Mouse (Mus musculus) heart, embryonic 12.5 days (tissue): ENCODE measurements at regions not wholly inside any gene's neighbourhood (a gene's known extent, or its start where the extent isn't known, plus 50 kb on each side); places are given as distances from the start of the nearest gene placed in this dataset.
A peak's percentile ranks its signal among the peaks of the same experiment; 100 is the strongest.

Source experiments
- ATAC-seq: fragments of 200-750 bp; cut with Nextera tagmentation; 2 replicates; pipeline ENCODE4 v1.8.0; 2017; ENCODE audit warnings: moderate TSS enrichment, moderate library complexity; ENCODE audit not compliant: insufficient number of reproducible peaks, low FRiP score
- H3K27ac ChIP-seq: fragments of 300-500 bp; sonication (generic); 2 replicates; pipeline ENCODE4 v1.5.1; 2016; ENCODE audit warnings: mild to moderate bottlenecking, moderate library complexity; ENCODE audit not compliant: poor library complexity, severe bottlenecking
- H3K27me3 ChIP-seq: fragments of 300-500 bp; sonication (generic); replicated peaks from 2 replicates; pipeline ENCODE4 v1.6.1; 2016; ENCODE audit warnings: mild to moderate bottlenecking, moderate library complexity
- H3K36me3 ChIP-seq: fragments of 300-500 bp; sonication (generic); 2 replicates; pipeline ENCODE4 v1.6.1; 2016; ENCODE audit warnings: mild to moderate bottlenecking, moderate library complexity
- H3K4me1 ChIP-seq: fragments of 300-500 bp; sonication (generic); replicated peaks from 2 replicates; pipeline ENCODE4 v1.6.1; 2016; ENCODE audit warnings: mild to moderate bottlenecking
- H3K4me2 ChIP-seq: fragments of 300-500 bp; sonication (generic); 2 replicates; pipeline ENCODE4 v1.6.1; 2016; ENCODE audit warnings: mild to moderate bottlenecking, moderate library complexity
- H3K4me3 ChIP-seq: fragments of 300-500 bp; sonication (generic); 2 replicates; pipeline ENCODE4 v1.5.1; 2016; ENCODE audit warnings: mild to moderate bottlenecking
- H3K9ac ChIP-seq: fragments of 300-500 bp; sonication (generic); 2 replicates; pipeline ENCODE4 v1.6.1; 2016; ENCODE audit warnings: mild to moderate bottlenecking, moderate library complexity
- H3K9me3 ChIP-seq: fragments of 300-500 bp; sonication (generic); replicated peaks from 2 replicates; pipeline ENCODE4 v1.6.1; 2016; ENCODE audit warnings: mild to moderate bottlenecking, moderate library complexity
- WGBS: fragments of 180-500 bp; shearing (Covaris S2); methylation state at CpG from one replicate; pipeline ENCODE4 v1.1.7; 2016; 5-methylcytosine and 5-hydroxymethylcytosine counted together

GRCm38 (mm10) chr3:66646251-66646650, 334.9 kb upstream of the Rsrc1 start:
- no peak for ATAC-seq
- H3K36me3 ChIP-seq = no peaks in the 10 kb centered on the region
- H3K27me3 ChIP-seq = no peaks in the 10 kb centered on the region
- H3K27ac ChIP-seq = no peak overlapping the region
- no peaks in the 10 kb centered on the region for H3K4me1 ChIP-seq
- H3K9ac ChIP-seq = no peak overlapping the region
- no peak overlapping the region for H3K4me2 ChIP-seq
- H3K9me3 ChIP-seq = no peaks in the 10 kb centered on the region
- H3K4me3 ChIP-seq = no peak overlapping the region
- 31% methylated on average over 4 of the region's 4 CpGs for WGBS

GRCm38 (mm10) chr3:66649271-66649670, 331.9 kb upstream of the Rsrc1 start:
- H3K27me3 ChIP-seq = no peaks in the 10 kb centered on the region
- no peak overlapping the region for H3K27ac ChIP-seq
- no peak overlapping the region for H3K4me2 ChIP-seq
- H3K9ac ChIP-seq = no peak overlapping the region
- no peaks in the 10 kb centered on the region for H3K9me3 ChIP-seq
- H3K4me3 ChIP-seq = no peak overlapping the region
- 80% methylated on average over 4 of the region's 4 CpGs for WGBS
- no peak for ATAC-seq
- H3K4me1 ChIP-seq = peaks cover 9% of the 10 kb centered on the region; the same call in 1 of the 2 replicates
- no peaks in the 10 kb centered on the region for H3K36me3 ChIP-seq

- no peaks in the 10 kb centered on the region for H3K9me3 ChIP-seq
- H3K4me3 ChIP-seq = no peak overlapping the region
- H3K27me3 ChIP-seq = no peaks in the 10 kb centered on the region
- ATAC-seq = no peak
- 70% methylated on average over 15 of the region's 15 CpGs for WGBS
- no peak overlapping the region for H3K27ac ChIP-seq
- H3K4me2 ChIP-seq = no peak overlapping the region
- H3K9ac ChIP-seq = no peak overlapping the region
- H3K4me1 ChIP-seq = peaks cover 17% of the 10 kb centered on the region
- no peaks in the 10 kb centered on the region for H3K36me3 ChIP-seq
Measured at GRCm38 (mm10) chr3:66650076-66650748, 331.0 kb upstream of the Rsrc1 start.

- no peak overlapping the region for H3K27ac ChIP-seq
- no peak overlapping the region; the same call in 1 of the 2 replicates for H3K9ac ChIP-seq
- peaks cover 20% of the 10 kb centered on the region for H3K4me1 ChIP-seq
- H3K4me2 ChIP-seq = no peak overlapping the region
- H3K4me3 ChIP-seq = no peak overlapping the region
- ATAC-seq = no peak
- H3K27me3 ChIP-seq = no peaks in the 10 kb centered on the region
- 60% methylated on average over 16 of the region's 16 CpGs for WGBS
- no peaks in the 10 kb centered on the region for H3K9me3 ChIP-seq
- no peaks in the 10 kb centered on the region for H3K36me3 ChIP-seq
Measured at GRCm38 (mm10) chr3:66650749-66651472, 330.3 kb upstream of the Rsrc1 start.

GRCm38 (mm10) chr3:66652139-66652846, 328.9 kb upstream of the Rsrc1 start:
- Histone ChIP-seq H3K27ac (no peak overlapping the region), H3K4me3 (no peak overlapping the region), H3K36me3 (no peaks in the 10 kb centered on the region), H3K9me3 (no peaks in the 10 kb centered on the region), H3K9ac (no peak overlapping the region), H3K4me1 (peaks cover 31% of the 10 kb centered on the region), H3K27me3 (no peaks in the 10 kb centered on the region), H3K4me2 (0 out of 2 replicates have a peak overlapping the region, but pooled peaks have one; percentile 5)
- 65% methylated on average over 7 of the region's 7 CpGs for WGBS
- ATAC-seq = no peak

- Histone ChIP-seq H3K4me3 (no peak overlapping the region), H3K4me2 (no peak overlapping the region), H3K9ac (no peak overlapping the region), H3K27me3 (no peaks in the 10 kb centered on the region), H3K9me3 (no peaks in the 10 kb centered on the region), H3K4me1 (peaks cover 33% of the 10 kb centered on the region), H3K36me3 (no peaks in the 10 kb centered on the region), H3K27ac (no peak overlapping the region)
- WGBS = 89% methylated on average over 2 of the region's 2 CpGs
- ATAC-seq = no peak
Measured at GRCm38 (mm10) chr3:66653961-66654360, 327.2 kb upstream of the Rsrc1 start.

GRCm38 (mm10) chr3:66654860-66655259, 326.3 kb upstream of the Rsrc1 start:
- WGBS = 5% methylated on average over 1 of the region's 1 CpGs
- Histone ChIP-seq H3K36me3 (no peaks in the 10 kb centered on the region), H3K27ac (no peak overlapping the region), H3K4me3 (no peak overlapping the region), H3K9me3 (no peaks in the 10 kb centered on the region), H3K27me3 (no peaks in the 10 kb centered on the region), H3K9ac (no peak overlapping the region), H3K4me1 (peaks cover 33% of the 10 kb centered on the region), H3K4me2 (no peak overlapping the region)
- no peak for ATAC-seq

- Histone ChIP-seq H3K4me2 (no peak overlapping the region), H3K9me3 (no peaks in the 10 kb centered on the region), H3K9ac (no peak overlapping the region), H3K4me3 (no peak overlapping the region), H3K27ac (no peak overlapping the region), H3K36me3 (no peaks in the 10 kb centered on the region), H3K27me3 (no peaks in the 10 kb centered on the region), H3K4me1 (peaks cover 42% of the 10 kb centered on the region)
- WGBS = 21% methylated on average over 5 of the region's 5 CpGs
- ATAC-seq = no peak
Measured at GRCm38 (mm10) chr3:66656458-66656857, 324.7 kb upstream of the Rsrc1 start.

GRCm38 (mm10) chr3:66660555-66660954, 320.6 kb upstream of the Rsrc1 start:
- no peak overlapping the region for H3K4me3 ChIP-seq
- no peaks in the 10 kb centered on the region for H3K36me3 ChIP-seq
- no peak; the same call in 1 of the 2 replicates for ATAC-seq
- no peaks in the 10 kb centered on the region for H3K9me3 ChIP-seq
- H3K9ac ChIP-seq = no peak overlapping the region
- H3K4me1 ChIP-seq = peaks cover 23% of the 10 kb centered on the region
- no peaks in the 10 kb centered on the region for H3K27me3 ChIP-seq
- 40% methylated on average over 5 of the region's 5 CpGs for WGBS
- no peak overlapping the region for H3K4me2 ChIP-seq
- no peak overlapping the region for H3K27ac ChIP-seq

GRCm38 (mm10) chr3:66661826-66662618, 319.2 kb upstream of the Rsrc1 start:
- 75% methylated on average over 8 of the region's 8 CpGs for WGBS
- no peak overlapping the region for H3K27ac ChIP-seq
- no peaks in the 10 kb centered on the region for H3K36me3 ChIP-seq
- ATAC-seq = no peak
- H3K27me3 ChIP-seq = no peaks in the 10 kb centered on the region
- no peak overlapping the region for H3K9ac ChIP-seq
- H3K4me2 ChIP-seq = no peak overlapping the region
- H3K9me3 ChIP-seq = no peaks in the 10 kb centered on the region
- peaks cover 12% of the 10 kb centered on the region for H3K4me1 ChIP-seq
- no peak overlapping the region for H3K4me3 ChIP-seq
